Mouse (Mus musculus) spleen, postnatal 0 days (tissue): ENCODE results near the gene Vmn1r217. TPM values are rescaled to one million over a fixed set of nuclear protein-coding genes. Genes with fewer than 3 reads are reported as not detected.

Experiments used
- polyA plus RNA-seq: library from polyadenylated mRNA; unstranded; fragments of >200 nt; fragmentation: Nextera tagmentation; extraction: Ambion mirVana; gene quantifications from 2 replicates; pipeline ENCODE4 v1.2.1, GENCODE M21; 2015

Gene Vmn1r217
- polyA plus RNA-seq, result not detected in 2 replicates

GRCm38 (mm10) chr13:23118126-23118525, at the start of gene Vmn1r217:
Vmn1r217 (minus strand) TSS chr13:23118226.

GRCm38 (mm10) chr13:23159012-23159411, 41.0 kb upstream of the Vmn1r217 start, which contains the start of gene Vmn1r219:
Vmn1r219 (plus strand) TSS chr13:23159312.

GRCm38 (mm10) chr13:23133099-23133498, 15.1 kb upstream of the Vmn1r217 start, which contains the start of gene Vmn1r218:
Vmn1r218 (plus strand) TSS chr13:23133155.

GRCm38 (mm10) chr13:23067725-23068124, 50.3 kb downstream of the Vmn1r217 start, which contains the start of gene Vmn1r215:
Vmn1r215 (plus strand) TSS chr13:23068025.

Other genes starting within 250 kb of the Vmn1r217 start
- not detected in 2 replicates for gene Vmn1r212, start 234.0 kb downstream of the Vmn1r217 start, polyA plus RNA-seq
- gene Vmn1r213, start 110.6 kb downstream of the Vmn1r217 start, polyA plus RNA-seq, result not detected in 2 replicates
- not detected in 2 replicates for gene Vmn1r214, start 87.8 kb downstream of the Vmn1r217 start, polyA plus RNA-seq
- not detected in 2 replicates for gene Vmn1r215, start 50.2 kb downstream of the Vmn1r217 start, polyA plus RNA-seq
- gene Vmn1r218, start 14.9 kb upstream of the Vmn1r217 start, polyA plus RNA-seq, result not detected in 2 replicates
- 0.02 TPM in 1 of 2 replicates, not detected in the other for gene Vmn1r219, start 41.1 kb upstream of the Vmn1r217 start, polyA plus RNA-seq
- gene Vmn1r220, start 69.7 kb upstream of the Vmn1r217 start, polyA plus RNA-seq, result not detected in 2 replicates
- not detected in 2 replicates for gene Vmn1r221, start 95.9 kb upstream of the Vmn1r217 start, polyA plus RNA-seq
- not detected in 2 replicates for gene Vmn1r222, start 117.7 kb upstream of the Vmn1r217 start, polyA plus RNA-seq
- gene Vmn1r223, start 128.9 kb upstream of the Vmn1r217 start, polyA plus RNA-seq, result not detected in 2 replicates